Mouse (Mus musculus): ENCODE results near the gene Rims4.

Rims4 gene

DNA sequence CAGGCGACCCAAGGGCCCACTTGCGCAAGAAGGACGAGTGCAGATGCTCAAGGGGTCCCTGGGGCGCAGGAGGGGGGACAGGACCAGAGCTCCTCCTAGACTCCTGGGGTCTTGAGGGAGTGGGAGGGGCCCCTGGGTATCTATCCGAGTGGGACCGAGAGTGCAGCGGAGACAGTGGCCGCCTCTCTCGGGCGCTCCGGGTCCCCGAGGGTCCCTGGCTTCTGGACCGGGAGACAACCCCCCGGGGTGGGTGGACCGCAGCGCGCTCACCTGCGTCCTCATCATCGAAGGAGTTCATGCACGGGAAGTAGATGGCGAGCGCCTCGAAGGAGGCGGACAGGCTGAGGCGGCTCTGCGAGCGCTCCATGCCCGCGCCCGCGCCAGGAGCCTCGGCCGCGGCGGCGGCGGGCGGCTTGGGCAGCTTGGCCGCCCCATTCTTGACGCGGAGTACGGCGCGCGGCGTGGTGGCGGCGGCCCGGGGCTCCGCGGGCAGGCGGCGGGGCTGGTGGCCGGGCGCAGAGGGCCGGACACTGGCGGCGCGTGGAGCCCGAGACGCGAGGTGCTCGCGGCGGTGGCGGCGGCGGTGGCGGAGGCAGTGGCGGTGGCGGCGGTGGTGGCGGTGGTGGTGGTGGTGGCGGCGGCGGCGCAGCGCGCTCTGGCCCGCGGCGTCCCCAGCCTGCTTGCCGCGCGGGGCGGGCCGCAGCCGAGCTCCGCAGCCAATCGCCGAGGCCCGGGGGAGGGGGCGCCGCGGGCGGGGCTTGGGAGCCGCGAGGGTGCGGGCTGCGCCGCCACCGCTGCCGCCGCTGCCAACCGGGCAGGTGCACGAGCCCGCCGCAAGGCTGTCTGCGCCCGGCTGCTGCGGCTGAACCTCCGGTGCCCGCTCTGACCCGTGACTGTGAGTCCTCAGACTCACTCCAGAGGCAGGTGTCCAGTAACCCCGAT, at the start of gene Rims4:
TSS of gene Rims4 (minus strand) at position 367 of the 942 bp plus-strand sequence.
- DNase-seq, result no peak

DNA sequence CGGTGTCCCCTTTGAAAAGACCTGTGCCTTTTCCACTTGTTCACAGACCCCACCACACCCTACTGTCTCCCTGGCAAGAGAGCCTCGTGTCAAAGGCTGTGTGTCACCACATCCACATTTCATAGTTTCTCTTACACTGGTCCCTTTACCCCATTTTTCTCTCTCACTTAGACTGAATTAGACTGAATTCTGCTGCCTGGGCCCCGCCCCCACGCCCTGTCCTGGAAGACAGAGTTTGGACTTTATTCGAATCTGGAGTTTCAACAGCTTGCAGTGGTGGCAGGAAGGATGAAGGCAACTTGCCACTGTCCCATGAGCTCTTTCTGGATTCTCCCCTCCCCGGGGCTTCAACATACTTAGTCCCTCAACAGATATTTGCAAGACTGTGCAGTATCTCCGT, 47.2 kb upstream of the Rims4 start:
- DNase-seq, result no peak

DNA sequence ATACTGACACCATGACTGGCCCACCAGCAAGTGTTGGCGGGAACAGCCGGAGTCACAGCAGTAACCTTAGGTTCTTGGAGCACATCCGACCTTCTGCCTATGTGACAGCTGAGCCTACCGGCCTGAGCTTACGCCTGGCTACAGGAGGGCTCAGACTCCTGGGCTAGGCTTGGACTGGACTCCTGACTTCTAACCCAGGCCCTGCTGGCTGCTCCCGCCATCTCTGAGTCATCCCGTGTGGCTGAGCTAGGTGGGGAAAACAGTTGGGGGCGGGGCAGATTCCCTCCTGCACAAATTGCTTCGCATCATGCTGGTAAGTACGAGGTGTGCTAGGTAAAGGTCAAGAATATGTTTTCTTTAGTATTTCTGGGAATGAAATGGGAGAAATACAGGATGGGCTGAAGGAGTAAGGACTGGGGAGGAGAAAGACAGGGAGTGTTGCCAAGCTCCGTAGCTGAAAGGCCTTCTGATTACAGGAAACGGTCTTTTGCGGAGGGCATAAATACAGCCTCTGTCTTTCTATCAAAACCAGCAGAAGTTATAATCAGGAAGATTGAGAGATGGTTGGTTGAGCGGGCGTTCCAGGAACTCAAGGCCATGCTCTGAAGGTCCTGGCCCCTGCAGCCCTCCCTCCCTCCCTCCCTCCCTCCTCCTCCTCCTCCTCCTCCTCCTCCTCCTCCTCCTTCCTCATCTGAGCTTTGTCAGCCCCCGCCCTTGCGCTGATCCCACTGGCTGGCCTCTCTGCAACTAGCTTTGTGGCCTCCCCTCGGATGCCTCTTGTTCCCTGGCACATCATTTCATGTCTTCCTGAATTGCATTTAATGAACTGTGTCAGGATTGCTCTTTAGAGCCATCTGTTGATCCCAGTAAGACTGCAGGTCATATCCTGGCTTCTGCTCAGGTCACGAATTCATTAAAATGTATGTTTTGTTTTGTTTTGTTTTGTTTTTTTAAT, 46.4 kb upstream of the Rims4 start:
- DNase-seq, result no peak

GRCm38 (mm10) chr2:163953622-163954310, 35.3 kb upstream of the Rims4 start:
- no peak for DNase-seq

DNA sequence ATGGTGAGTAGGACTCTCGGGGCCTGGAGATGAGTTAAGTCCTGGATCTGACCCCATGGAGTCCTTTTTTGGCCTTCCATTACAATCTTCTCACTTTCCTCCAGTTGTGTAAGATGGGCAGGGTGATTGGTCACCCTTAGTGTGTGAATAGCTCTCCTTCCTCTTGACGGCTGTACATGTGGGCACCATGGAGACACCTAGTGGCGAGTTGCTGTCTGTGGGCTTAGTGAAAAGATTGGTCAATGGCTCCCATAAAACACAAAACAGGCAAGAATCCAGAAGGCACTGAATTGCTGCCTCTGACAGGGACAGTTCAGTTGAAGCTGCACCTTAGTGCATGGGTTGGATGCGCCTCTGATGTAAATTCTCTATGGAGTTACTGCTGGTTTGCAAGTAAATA, 33.3 kb upstream of the Rims4 start:
- DNase-seq, result peak; percentile 70

DNA sequence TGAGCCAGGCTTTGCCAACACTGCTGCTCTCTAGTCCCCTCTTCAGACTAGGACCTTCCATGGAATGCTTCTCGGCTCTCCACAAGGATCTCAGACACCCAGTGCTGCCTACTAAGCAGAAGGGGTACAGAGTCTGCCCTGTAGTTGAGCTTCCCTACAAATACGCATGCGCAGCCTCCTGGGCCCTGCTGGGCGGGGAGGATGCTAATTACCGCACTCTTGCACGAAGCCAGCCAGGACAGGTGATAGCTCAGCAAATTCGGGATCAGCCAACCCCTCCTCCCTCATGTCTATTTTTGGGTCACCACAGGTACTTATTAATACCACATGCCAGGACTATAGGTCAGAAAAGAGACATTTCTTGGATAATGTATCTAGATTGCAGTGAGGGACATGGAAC, 29.5 kb upstream of the Rims4 start:
- peak; percentile 5 for DNase-seq

DNA sequence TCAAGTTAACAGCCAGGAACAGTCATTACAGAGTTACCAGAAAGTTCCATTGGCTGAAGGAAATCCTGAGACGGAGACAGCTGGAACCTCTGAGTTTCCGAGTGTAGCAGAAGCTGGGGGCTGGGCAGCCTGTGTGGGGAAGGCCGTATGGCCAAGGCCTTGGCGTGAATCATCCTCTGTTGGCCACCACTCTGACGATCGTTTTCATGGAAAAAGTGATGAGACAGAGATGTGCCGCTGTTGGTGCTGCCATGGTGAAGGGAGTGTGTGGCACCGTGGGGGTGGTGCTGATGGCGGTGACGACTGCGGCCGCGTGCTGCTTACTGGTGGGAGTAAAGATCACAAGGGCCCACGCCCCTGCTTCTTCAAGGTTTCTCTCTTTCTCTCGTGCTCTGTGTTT, 27.7 kb upstream of the Rims4 start:
- no peak for DNase-seq

DNA sequence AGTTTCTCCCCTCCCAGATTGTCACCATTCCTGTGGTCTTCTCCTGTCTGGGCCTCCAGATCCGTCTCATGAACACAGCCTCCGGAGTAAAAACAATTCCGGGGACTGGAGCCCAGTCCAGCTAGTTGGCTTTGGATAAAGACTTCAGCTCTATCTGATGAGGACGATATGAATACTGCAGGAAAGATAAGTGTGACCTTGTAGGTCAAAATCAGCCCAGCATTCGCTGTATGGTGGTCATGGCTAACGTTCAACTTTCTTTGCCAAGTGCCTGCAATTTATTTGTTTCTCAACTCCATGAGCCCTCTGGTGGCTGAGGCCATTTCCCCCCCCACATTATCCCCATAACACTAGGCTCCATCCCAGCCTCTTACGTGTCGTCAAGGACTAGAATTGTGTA, 26.0 kb upstream of the Rims4 start:
- no peak for DNase-seq

- no peak for DNase-seq
Observed at GRCm38 (mm10) chr2:163943056-163943455, 24.6 kb upstream of the Rims4 start.

- DNase-seq, result no peak
Observed at GRCm38 (mm10) chr2:163939522-163939921, 21.0 kb upstream of the Rims4 start.

DNA sequence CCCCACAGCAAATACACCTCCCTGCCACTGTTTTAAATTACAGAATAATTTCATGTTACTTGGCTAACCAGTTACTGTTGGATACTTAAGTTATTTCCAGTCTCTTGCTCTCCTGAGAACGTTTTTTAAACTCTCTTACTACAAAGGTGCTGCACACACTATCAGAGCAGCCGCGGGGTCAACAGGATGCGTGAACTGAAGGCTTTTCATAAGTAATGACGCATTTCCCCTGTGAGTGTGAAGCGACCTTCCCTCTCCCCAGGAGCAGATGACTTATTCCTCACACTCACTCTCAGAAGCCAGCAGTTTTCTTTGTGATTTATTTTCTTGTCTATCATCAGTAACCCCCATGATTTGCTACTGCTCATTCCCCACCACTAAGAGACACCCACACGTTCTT, 13.7 kb upstream of the Rims4 start:
- no peak for DNase-seq

- no peak for DNase-seq
Observed at GRCm38 (mm10) chr2:163928464-163929200, 10.1 kb upstream of the Rims4 start.

DNA sequence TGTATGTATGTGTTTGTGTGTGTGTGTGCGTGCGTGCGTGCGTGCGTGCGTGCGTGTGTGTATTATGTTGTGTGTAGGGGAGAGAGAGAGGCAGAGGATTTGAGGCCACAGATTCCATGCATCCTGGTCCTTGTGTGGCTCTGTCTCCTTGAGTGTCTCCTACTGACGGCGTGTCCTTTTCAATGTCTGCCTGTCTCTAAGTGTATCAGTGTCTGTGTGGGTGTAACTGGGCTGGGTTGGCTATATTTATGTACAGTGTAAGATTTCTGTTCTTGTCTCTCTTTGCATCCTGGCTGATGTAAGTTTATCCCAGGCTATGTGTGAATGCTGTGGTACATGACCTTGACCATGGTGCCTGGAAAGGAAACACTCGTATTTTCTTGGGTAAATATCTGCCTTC, 6.6 kb upstream of the Rims4 start:
- no peak for DNase-seq

DNA sequence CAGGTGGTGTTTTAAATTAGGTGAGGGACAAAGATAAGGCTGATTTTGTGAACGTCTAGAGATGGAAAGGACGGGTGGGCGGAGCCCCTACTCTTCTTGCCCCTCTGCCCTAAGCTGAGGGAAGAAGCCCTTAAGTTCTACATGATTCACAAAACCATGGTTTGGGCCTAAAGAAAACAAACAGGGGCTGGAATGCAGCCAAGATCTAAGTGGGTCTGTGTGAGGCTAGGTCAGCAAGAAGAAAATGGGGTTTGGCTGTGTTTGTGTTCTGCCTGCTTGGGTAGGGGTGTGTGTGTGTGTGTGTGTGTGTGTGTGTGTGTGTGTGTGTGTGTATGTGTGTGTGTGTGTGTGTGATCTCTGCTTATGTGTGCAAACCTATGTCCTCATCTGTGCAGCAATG, 6.0 kb upstream of the Rims4 start:
- no peak for DNase-seq

DNA sequence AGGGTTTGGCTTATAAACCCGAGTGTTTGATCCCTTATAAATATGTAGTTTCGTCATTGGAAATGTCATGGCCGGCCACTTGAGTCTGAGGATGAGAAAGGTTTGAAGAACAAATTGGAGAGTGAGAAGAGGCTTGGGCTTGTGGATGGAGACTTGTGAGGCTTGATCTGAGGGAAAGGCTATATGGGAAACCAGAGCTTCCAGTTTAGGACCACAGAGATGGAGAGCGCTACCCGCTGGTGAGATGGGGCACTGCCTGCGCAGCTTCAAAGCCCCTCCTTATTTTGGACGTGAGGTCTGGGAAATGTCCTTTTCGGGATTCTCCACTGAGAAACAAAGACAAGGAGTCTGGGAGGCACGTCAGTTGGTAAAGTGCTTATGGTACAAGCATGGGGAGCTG, 4.6 kb upstream of the Rims4 start:
- DNase-seq, result no peak

DNA sequence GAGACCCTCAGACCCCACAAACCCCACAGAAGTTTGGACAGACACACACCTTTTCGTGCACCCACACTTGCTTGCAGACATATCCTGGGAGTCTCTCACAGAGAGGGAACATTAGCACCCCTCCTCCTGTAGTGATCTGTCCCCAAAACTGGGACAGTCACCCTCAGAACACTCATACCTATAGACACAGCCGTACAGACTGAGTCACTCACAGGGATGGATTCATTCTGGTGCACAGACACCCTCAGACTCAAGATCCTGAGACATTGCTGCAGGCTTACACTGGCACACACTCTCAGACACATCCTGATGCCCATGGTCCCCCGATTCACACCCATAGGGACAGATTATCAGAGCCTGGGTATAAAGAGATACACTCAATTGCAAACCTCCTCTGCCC, 1.1 kb upstream of the Rims4 start:
- no peak for DNase-seq

DNA sequence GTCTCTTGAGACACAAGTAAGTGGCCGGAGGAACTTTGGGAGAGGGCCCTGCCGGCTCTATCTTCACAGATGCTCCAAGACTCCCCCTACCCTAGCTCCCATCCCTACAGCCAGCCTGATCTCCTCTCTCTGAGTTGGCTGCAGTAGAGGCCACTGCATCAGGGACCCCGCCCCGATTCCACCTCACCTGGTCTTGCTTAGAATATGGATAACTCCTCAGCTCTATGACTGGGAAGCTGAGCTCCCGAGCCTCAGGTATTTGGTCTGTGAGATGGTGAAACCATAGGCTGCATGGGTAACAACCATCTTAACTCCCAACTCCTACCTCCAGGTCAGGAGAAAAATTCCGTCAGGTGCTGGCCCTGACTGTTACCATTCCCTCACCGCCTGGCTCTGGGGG, 1.8 kb downstream of the Rims4 start:
- no peak for DNase-seq

GRCm38 (mm10) chr2:163915294-163915791, 3.1 kb downstream of the Rims4 start:
- DNase-seq, result no peak

GRCm38 (mm10) chr2:163914107-163914506, 4.4 kb downstream of the Rims4 start:
- DNase-seq, result no peak

DNA sequence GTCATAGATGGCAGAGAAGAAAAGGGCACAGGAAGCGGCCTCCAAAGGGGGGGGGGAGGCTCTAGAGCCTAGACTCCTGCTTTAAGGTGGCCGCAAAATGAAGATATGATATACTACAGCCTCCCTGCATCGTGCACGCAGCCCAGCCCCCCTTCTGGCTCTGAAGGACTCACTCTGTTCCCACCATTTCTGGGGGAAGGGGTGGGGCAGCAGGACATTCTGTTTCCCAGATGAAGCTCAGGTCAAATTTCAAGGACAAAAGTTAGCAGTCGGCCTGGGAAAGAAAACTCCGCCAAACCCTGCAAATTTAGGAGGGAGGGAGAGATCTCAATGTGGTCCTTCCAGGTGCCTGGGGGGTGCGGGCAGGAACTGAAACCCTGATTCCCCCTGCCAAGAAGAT, 4.8 kb downstream of the Rims4 start:
- DNase-seq, result no peak

GRCm38 (mm10) chr2:163911826-163912444, 6.5 kb downstream of the Rims4 start:
- no peak for DNase-seq

- DNase-seq, result no peak
Observed at GRCm38 (mm10) chr2:163909604-163910003, 8.9 kb downstream of the Rims4 start.

All from kidney, adult 9 months (tissue).